Mouse (Mus musculus) spleen, adult 12 weeks (tissue): ENCODE data around the gene Tkfc.

Experiments
- DNase-seq: peaks from one replicate; pipeline ENCODE4 v3.0.0; 2022; ENCODE audit warnings: low spot score

Gene Tkfc

GRCm38 (mm10) chr19:10605293-10605900, at the start of gene Tkfc, which contains the start of gene Ddb1:
TSS of gene Tkfc (minus strand) at chr19:10605654.
TSS of gene Ddb1 (plus strand) at chr19:10605327.
- DNase-seq: peak; percentile 98

- DNase-seq: no peak
These were observed 42.7 kb upstream of the Tkfc start for GRCm38 (mm10) chr19:10648156-10648555.

- no peak for DNase-seq
These were observed 40.2 kb upstream of the Tkfc start for GRCm38 (mm10) chr19:10645616-10646015.

- DNase-seq: no peak
These were observed 35.3 kb upstream of the Tkfc start for GRCm38 (mm10) chr19:10640589-10641378.

GRCm38 (mm10) chr19:10640080-10640479, 34.6 kb upstream of the Tkfc start:
- DNase-seq: no peak

- no peak for DNase-seq
These were observed 32.4 kb upstream of the Tkfc start for GRCm38 (mm10) chr19:10637840-10638239.

GRCm38 (mm10) chr19:10634872-10635318, 29.4 kb upstream of the Tkfc start:
- peak; percentile 24 for DNase-seq

- DNase-seq: peak; percentile 26
These were observed 28.8 kb upstream of the Tkfc start, which contains the start of gene Vwce for GRCm38 (mm10) chr19:10634106-10634871. TSS of gene Vwce (plus strand) at chr19:10634213.

- DNase-seq: no peak
These were observed 3.3 kb upstream of the Tkfc start for GRCm38 (mm10) chr19:10608573-10609240.

- no peak for DNase-seq
These were observed 608 bp upstream of the Tkfc start for GRCm38 (mm10) chr19:10605901-10606622.

GRCm38 (mm10) chr19:10604534-10604933, 920 bp downstream of the Tkfc start:
- no peak for DNase-seq

GRCm38 (mm10) chr19:10603660-10604523, 1.6 kb downstream of the Tkfc start:
- no peak for DNase-seq

- DNase-seq: peak; percentile 74
These were observed 2.7 kb downstream of the Tkfc start for GRCm38 (mm10) chr19:10602787-10603186.

GRCm38 (mm10) chr19:10602247-10602769, 3.1 kb downstream of the Tkfc start:
- no peak for DNase-seq

GRCm38 (mm10) chr19:10599648-10600047, 5.8 kb downstream of the Tkfc start:
- no peak for DNase-seq

- no peak for DNase-seq
These were observed 7.3 kb downstream of the Tkfc start for GRCm38 (mm10) chr19:10598188-10598587.

GRCm38 (mm10) chr19:10591659-10592377, 13.6 kb downstream of the Tkfc start:
- DNase-seq: no peak

- DNase-seq: no peak
These were observed 15.2 kb downstream of the Tkfc start for GRCm38 (mm10) chr19:10590301-10590700.

- DNase-seq: no peak
These were observed 16.2 kb downstream of the Tkfc start for GRCm38 (mm10) chr19:10589127-10589857.
